Mouse (Mus musculus): ENCODE measurements around the gene Lin7a.

Lin7a gene

GRCm38 (mm10) chr10:107449496-107450330, 178.2 kb downstream of the Lin7a start:
- DNase-seq (ENCODE audit: low spot score in 2 of 2) = no peak

DNA sequence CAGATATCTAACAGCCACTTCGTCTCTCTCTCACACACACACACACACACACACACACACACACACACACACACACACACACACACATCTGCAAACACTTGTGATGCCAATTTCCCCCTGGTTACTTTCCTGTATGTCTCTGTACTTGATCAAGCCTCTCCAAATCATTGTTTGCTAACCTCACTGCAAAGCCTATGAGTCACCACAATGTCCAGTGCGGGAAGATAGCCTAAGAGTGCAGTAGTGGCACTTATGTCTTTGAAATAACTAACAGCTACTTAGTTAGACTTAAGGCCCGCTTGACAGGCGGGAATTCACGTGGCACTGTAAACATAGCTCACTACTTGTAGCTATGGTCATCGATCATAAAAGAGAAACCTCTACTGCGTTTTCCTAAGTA, 196.3 kb downstream of the Lin7a start:
- DNase-seq (ENCODE audit: low spot score in 2 of 2) = no peak

All from spleen, postnatal 36 days (tissue).